Mouse (Mus musculus): ENCODE data around the gene Mtif3.
"Not testable (repeated sequence)": the region's sequence is repeated elsewhere in the genome, so short reads cannot be mapped to it uniquely, and the experiment has no call there.

Mtif3 gene

GRCm38 (mm10) chr5:146954576-146954975, 9.0 kb downstream of the Mtif3 start:
- DNase-seq (ENCODE audit: low read depth, low spot score) = no peak

- peak; percentile 75 for DNase-seq (ENCODE audit: low read depth, low spot score)
These were observed 15.0 kb downstream of the Mtif3 start, which contains the start of gene Gtf3a for GRCm38 (mm10) chr5:146948508-146949088. Gene Gtf3a (plus strand): TSS chr5:146948657.

GRCm38 (mm10) chr5:146948041-146948507, 15.5 kb downstream of the Mtif3 start:
- DNase-seq (ENCODE audit: low read depth, low spot score) = no peak

GRCm38 (mm10) chr5:146947497-146947896, 16.1 kb downstream of the Mtif3 start:
- no peak for DNase-seq (ENCODE audit: low read depth, low spot score)

GRCm38 (mm10) chr5:146946682-146947081, 16.9 kb downstream of the Mtif3 start:
- no peak for DNase-seq (ENCODE audit: low read depth, low spot score)

- no peak for DNase-seq (ENCODE audit: low read depth, low spot score)
These were observed 19.0 kb downstream of the Mtif3 start for GRCm38 (mm10) chr5:146944568-146944967.

- no peak for DNase-seq (ENCODE audit: low read depth, low spot score)
These were observed 20.6 kb downstream of the Mtif3 start for GRCm38 (mm10) chr5:146942965-146943364.

GRCm38 (mm10) chr5:146941939-146942338, 21.7 kb downstream of the Mtif3 start:
- not testable (repeated sequence) for DNase-seq (ENCODE audit: low read depth, low spot score)

GRCm38 (mm10) chr5:146940219-146940618, 23.4 kb downstream of the Mtif3 start:
- no peak for DNase-seq (ENCODE audit: low read depth, low spot score)

GRCm38 (mm10) chr5:146939109-146939796, 24.3 kb downstream of the Mtif3 start:
- DNase-seq (ENCODE audit: low read depth, low spot score) = no peak

GRCm38 (mm10) chr5:146937541-146938503, 25.8 kb downstream of the Mtif3 start:
- DNase-seq (ENCODE audit: low read depth, low spot score) = no peak

- no peak for DNase-seq (ENCODE audit: low read depth, low spot score)
These were observed 30.1 kb downstream of the Mtif3 start for GRCm38 (mm10) chr5:146933466-146933865.

GRCm38 (mm10) chr5:146931904-146932553, 31.6 kb downstream of the Mtif3 start:
- DNase-seq (ENCODE audit: low read depth, low spot score) = no peak

GRCm38 (mm10) chr5:146931422-146931821, 32.2 kb downstream of the Mtif3 start:
- no peak for DNase-seq (ENCODE audit: low read depth, low spot score)

- no peak for DNase-seq (ENCODE audit: low read depth, low spot score)
These were observed 36.9 kb downstream of the Mtif3 start for GRCm38 (mm10) chr5:146926673-146927072.

- DNase-seq (ENCODE audit: low read depth, low spot score) = no peak
These were observed 40.1 kb downstream of the Mtif3 start for GRCm38 (mm10) chr5:146923547-146923946.

GRCm38 (mm10) chr5:146921224-146921623, 42.4 kb downstream of the Mtif3 start:
- DNase-seq (ENCODE audit: low read depth, low spot score) = no peak

- DNase-seq (ENCODE audit: low read depth, low spot score) = no peak
These were observed 43.1 kb downstream of the Mtif3 start for GRCm38 (mm10) chr5:146920314-146921161.

GRCm38 (mm10) chr5:146919874-146920273, 43.7 kb downstream of the Mtif3 start:
- no peak for DNase-seq (ENCODE audit: low read depth, low spot score)

- DNase-seq (ENCODE audit: low read depth, low spot score) = not testable (repeated sequence)
These were observed 46.2 kb downstream of the Mtif3 start for GRCm38 (mm10) chr5:146917357-146917756.

GRCm38 (mm10) chr5:146916806-146917205, 46.8 kb downstream of the Mtif3 start:
- DNase-seq (ENCODE audit: low read depth, low spot score) = no peak
